Mouse (Mus musculus): Measurements from ENCODE around the gene Ncf1. TPM values are rescaled to one million over a fixed set of nuclear protein-coding genes. Genes with fewer than 3 reads are reported as not detected.

The Ncf1 gene
- polyA plus RNA-seq, 1 experiment from 2014 or later, result 2.4 TPM

- ATAC-seq (replicated peaks; ENCODE audit: low FRiP score, low read depth), result no peak
- 54% methylated on average over 6 of the region's 6 CpGs for WGBS
- no peak for TF ChIP-seq CTCF (IDR thresholded peaks at IDR 0.05; ENCODE audit: low read depth)
- peak overlapping the region; percentile 48; the same call in 1 of the 2 replicates for H3K27ac ChIP-seq
- H3K36me3 ChIP-seq (ENCODE audit: insufficient read depth, low read length), result peaks cover 6% of the 10 kb centered on the region
- no peaks in the 10 kb centered on the region for H3K27me3 ChIP-seq (ENCODE audit: insufficient read depth, low read length)
- H3K4me1 ChIP-seq (replicated peaks; ENCODE audit: insufficient read depth, low read length), result peaks cover 14% of the 10 kb centered on the region; the same call in 1 of the 2 replicates
- H3K9ac ChIP-seq (ENCODE audit: low read depth, low read length), result no peak overlapping the region
- no peak overlapping the region for H3K4me2 ChIP-seq (ENCODE audit: low read length)
- no peak for DNase-seq (ENCODE audit: low spot score)
- H3K4me3 ChIP-seq (replicated peaks; ENCODE audit: low read depth, low read length), result no peak overlapping the region
- H3K9me3 ChIP-seq (replicated peaks; ENCODE audit: low read length), result no peaks in the 10 kb centered on the region
Measured at GRCm38 (mm10) chr5:134232111-134232510, 2.7 kb upstream of the Ncf1 start.

GRCm38 (mm10) chr5:134231376-134231775 is 2.0 kb upstream of the Ncf1 start:
- H3K36me3 ChIP-seq (ENCODE audit: insufficient read depth, low read length), result no peaks in the 10 kb centered on the region
- H3K27ac ChIP-seq, result 0 out of 2 replicates have a peak overlapping the region, but pooled peaks have one; percentile 4
- no peak overlapping the region for H3K4me3 ChIP-seq (replicated peaks; ENCODE audit: low read depth, low read length)
- WGBS, result 66% methylated on average over 5 of the region's 5 CpGs
- ATAC-seq (replicated peaks; ENCODE audit: low FRiP score, low read depth) (no peak), DNase-seq (ENCODE audit: low spot score) (no peak)
- peaks cover 10% of the 10 kb centered on the region; the same call in 1 of the 2 replicates for H3K4me1 ChIP-seq (replicated peaks; ENCODE audit: insufficient read depth, low read length)
- H3K27me3 ChIP-seq (ENCODE audit: insufficient read depth, low read length), result no peaks in the 10 kb centered on the region
- H3K4me2 ChIP-seq (ENCODE audit: low read length), result no peak overlapping the region
- no peak for TF ChIP-seq CTCF (IDR thresholded peaks at IDR 0.05; ENCODE audit: low read depth)
- no peaks in the 10 kb centered on the region for H3K9me3 ChIP-seq (replicated peaks; ENCODE audit: low read length)
- H3K9ac ChIP-seq (ENCODE audit: low read depth, low read length), result no peak overlapping the region

- Histone ChIP-seq H3K9me3 (replicated peaks; ENCODE audit: low read length) (no peaks in the 10 kb centered on the region), H3K36me3 (ENCODE audit: insufficient read depth, low read length) (no peaks in the 10 kb centered on the region), H3K4me1 (replicated peaks; ENCODE audit: insufficient read depth, low read length) (peaks cover 5% of the 10 kb centered on the region; the same call in 1 of the 2 replicates), H3K27me3 (ENCODE audit: insufficient read depth, low read length) (no peaks in the 10 kb centered on the region), H3K27ac (no peak overlapping the region), H3K4me2 (ENCODE audit: low read length) (no peak overlapping the region), H3K4me3 (replicated peaks; ENCODE audit: low read depth, low read length) (no peak overlapping the region), H3K9ac (ENCODE audit: low read depth, low read length) (no peak overlapping the region)
- ATAC-seq (replicated peaks; ENCODE audit: low FRiP score, low read depth), result no peak
- TF ChIP-seq CTCF (IDR thresholded peaks at IDR 0.05; ENCODE audit: low read depth), result no peak
- DNase-seq (ENCODE audit: low spot score), result no peak
- WGBS, result 77% methylated on average over 6 of the region's 6 CpGs
Measured at GRCm38 (mm10) chr5:134228249-134228638, 1.2 kb downstream of the Ncf1 start.

GRCm38 (mm10) chr5:134227574-134228248 is 1.7 kb downstream of the Ncf1 start:
- Histone ChIP-seq H3K4me1 (replicated peaks; ENCODE audit: insufficient read depth, low read length) (peaks cover 4% of the 10 kb centered on the region; the same call in 1 of the 2 replicates), H3K9ac (ENCODE audit: low read depth, low read length) (no peak overlapping the region), H3K4me2 (ENCODE audit: low read length) (peak overlapping the region; percentile 7; the same call in 1 of the 2 replicates), H3K27ac (no peak overlapping the region), H3K36me3 (ENCODE audit: insufficient read depth, low read length) (no peaks in the 10 kb centered on the region), H3K4me3 (replicated peaks; ENCODE audit: low read depth, low read length) (no peak overlapping the region), H3K27me3 (ENCODE audit: insufficient read depth, low read length) (no peaks in the 10 kb centered on the region), H3K9me3 (replicated peaks; ENCODE audit: low read length) (no peaks in the 10 kb centered on the region)
- DNase-seq (ENCODE audit: low spot score) (peak; percentile 64), ATAC-seq (replicated peaks; ENCODE audit: low FRiP score, low read depth) (no peak)
- 49% methylated on average over 11 of the region's 11 CpGs for whole genome bisulfite sequencing
- peak; percentile 61 for TF ChIP-seq CTCF (IDR thresholded peaks at IDR 0.05; ENCODE audit: low read depth)

- 31% methylated on average over 12 of the region's 12 CpGs for WGBS
- TF ChIP-seq CTCF (IDR thresholded peaks at IDR 0.05; ENCODE audit: low read depth), result no peak
- Histone ChIP-seq H3K36me3 (ENCODE audit: insufficient read depth, low read length) (no peaks in the 10 kb centered on the region), H3K4me1 (replicated peaks; ENCODE audit: insufficient read depth, low read length) (peaks cover 1% of the 10 kb centered on the region; the same call in 1 of the 2 replicates), H3K27me3 (ENCODE audit: insufficient read depth, low read length) (no peaks in the 10 kb centered on the region), H3K4me2 (ENCODE audit: low read length) (peak overlapping the region; percentile 7; the same call in 1 of the 2 replicates), H3K9ac (ENCODE audit: low read depth, low read length) (no peak overlapping the region), H3K4me3 (replicated peaks; ENCODE audit: low read depth, low read length) (no peak overlapping the region), H3K9me3 (replicated peaks; ENCODE audit: low read length) (no peaks in the 10 kb centered on the region), H3K27ac (no peak overlapping the region)
- ATAC-seq (replicated peaks; ENCODE audit: low FRiP score, low read depth) (no peak), DNase-seq (ENCODE audit: low spot score) (no peak)
Measured at GRCm38 (mm10) chr5:134226946-134227345, 2.5 kb downstream of the Ncf1 start.

- no peak for DNase-seq (ENCODE audit: low spot score)
- ATAC-seq (replicated peaks; ENCODE audit: low FRiP score, low read depth), result no peak
- Histone ChIP-seq H3K27ac (no peak overlapping the region), H3K4me1 (replicated peaks; ENCODE audit: insufficient read depth, low read length) (peaks cover 3% of the 10 kb centered on the region; the same call in 1 of the 2 replicates), H3K36me3 (ENCODE audit: insufficient read depth, low read length) (no peaks in the 10 kb centered on the region), H3K9ac (ENCODE audit: low read depth, low read length) (no peak overlapping the region), H3K4me2 (ENCODE audit: low read length) (no peak overlapping the region), H3K9me3 (replicated peaks; ENCODE audit: low read length) (no peaks in the 10 kb centered on the region), H3K4me3 (replicated peaks; ENCODE audit: low read depth, low read length) (no peak overlapping the region), H3K27me3 (ENCODE audit: insufficient read depth, low read length) (no peaks in the 10 kb centered on the region)
- TF ChIP-seq CTCF (IDR thresholded peaks at IDR 0.05; ENCODE audit: low read depth), result no peak
- 71% methylated on average over 30 of the region's 30 CpGs for WGBS
Measured at GRCm38 (mm10) chr5:134225110-134225901, 4.1 kb downstream of the Ncf1 start.
